Mouse (Mus musculus) layer of hippocampus, adult 2 months (tissue): ENCODE data around the gene Pxn. TPM values are rescaled to one million over a fixed set of nuclear protein-coding genes. Genes with fewer than 3 reads are reported as not detected.

ENCODE experiments used
- DNase-seq, 2 experiments: peaks; one replicate each; pipeline ENCODE4 v3.0.0; 2022; ENCODE audit warnings: low spot score in 2 of 2
- H3K27ac ChIP-seq: fragments of 200-600 bp; 2 replicates; pipeline ENCODE4 v1.8.1; 2022
- H3K4me3 ChIP-seq: fragments of 200-600 bp; 2 replicates; pipeline ENCODE4 v1.8.1; 2022; ENCODE audit warnings: mild to moderate bottlenecking
- CTCF ChIP-seq: fragments of 200-600 bp; conservative IDR thresholded peaks from 2 replicates; pipeline ENCODE4 v1.8.1; 2022; ENCODE audit warnings: antibody characterized with exemption, mild to moderate bottlenecking, moderate library complexity
- total RNA-seq, 2 experiments: library from RNA; stranded (reverse); gene quantifications; 2 replicates each; pipeline ENCODE4 v1.2.3; 2021

The Pxn gene
- total RNA-seq, 2 experiments from 2014 or later: 40.8 to 47.3 TPM

- peak overlapping the region; percentile 65; the same call in 1 of the 2 replicates for H3K27ac ChIP-seq
- TF ChIP-seq CTCF: no peak
- H3K4me3 ChIP-seq: peak overlapping the region; percentile 4; the same call in 1 of the 2 replicates
- DNase-seq: no peak
Observed at GRCm38 (mm10) chr5:115544655-115545185, 38.2 kb downstream of the Pxn start.

- no peak overlapping the region; the same call in 1 of the 2 replicates for H3K4me3 ChIP-seq
- TF ChIP-seq CTCF: no peak
- DNase-seq: no peak
- H3K27ac ChIP-seq: peak overlapping the region; percentile 65
Observed at GRCm38 (mm10) chr5:115545636-115546035, 39.2 kb downstream of the Pxn start.

GRCm38 (mm10) chr5:115546536-115546935 is 40.1 kb downstream of the Pxn start:
- no peak overlapping the region for H3K27ac ChIP-seq
- H3K4me3 ChIP-seq: no peak overlapping the region
- TF ChIP-seq CTCF: no peak
- no peak for DNase-seq

GRCm38 (mm10) chr5:115547014-115547413 is 40.5 kb downstream of the Pxn start:
- no peak for DNase-seq
- H3K27ac ChIP-seq: no peak overlapping the region
- TF ChIP-seq CTCF: no peak
- no peak overlapping the region for H3K4me3 ChIP-seq

GRCm38 (mm10) chr5:115547421-115547820 is 40.9 kb downstream of the Pxn start:
- TF ChIP-seq CTCF: no peak
- Histone ChIP-seq H3K4me3 (no peak overlapping the region), H3K27ac (no peak overlapping the region)
- no peak for DNase-seq

GRCm38 (mm10) chr5:115548501-115549285 is 42.2 kb downstream of the Pxn start:
- TF ChIP-seq CTCF: no peak
- no peak for DNase-seq
- H3K4me3 ChIP-seq: no peak overlapping the region
- H3K27ac ChIP-seq: no peak overlapping the region

GRCm38 (mm10) chr5:115550482-115551005 is 44.1 kb downstream of the Pxn start:
- TF ChIP-seq CTCF: no peak
- Histone ChIP-seq H3K27ac (no peak overlapping the region), H3K4me3 (no peak overlapping the region)
- DNase-seq: no peak

- TF ChIP-seq CTCF: no peak
- DNase-seq: no peak
- Histone ChIP-seq H3K4me3 (no peak overlapping the region), H3K27ac (no peak overlapping the region)
Observed at GRCm38 (mm10) chr5:115551386-115551785, 44.9 kb downstream of the Pxn start.

- no peak for DNase-seq
- Histone ChIP-seq H3K27ac (no peak overlapping the region), H3K4me3 (no peak overlapping the region)
- TF ChIP-seq CTCF: no peak
Observed at GRCm38 (mm10) chr5:115551799-115552198, 45.3 kb downstream of the Pxn start.

- no peak for DNase-seq
- no peak for TF ChIP-seq CTCF
- H3K27ac ChIP-seq: no peak overlapping the region
- no peak overlapping the region for H3K4me3 ChIP-seq
Observed at GRCm38 (mm10) chr5:115553801-115554420, 47.4 kb downstream of the Pxn start.

- no peak for DNase-seq
- Histone ChIP-seq H3K4me3 (no peak overlapping the region), H3K27ac (no peak overlapping the region)
- TF ChIP-seq CTCF: no peak
Observed at GRCm38 (mm10) chr5:115554536-115555291, 48.2 kb downstream of the Pxn start.

GRCm38 (mm10) chr5:115556217-115556616 is 49.7 kb downstream of the Pxn start:
- Histone ChIP-seq H3K4me3 (no peak overlapping the region), H3K27ac (no peak overlapping the region)
- peak; percentile 77 to 86 for DNase-seq
- peak; percentile 96 for TF ChIP-seq CTCF
